Mouse (Mus musculus): ENCODE measurements around the gene Cyp2d12.
"Not testable (repeated sequence)": the region's sequence is repeated elsewhere in the genome, so short reads cannot be mapped to it uniquely, and the experiment has no call there.

DNA sequence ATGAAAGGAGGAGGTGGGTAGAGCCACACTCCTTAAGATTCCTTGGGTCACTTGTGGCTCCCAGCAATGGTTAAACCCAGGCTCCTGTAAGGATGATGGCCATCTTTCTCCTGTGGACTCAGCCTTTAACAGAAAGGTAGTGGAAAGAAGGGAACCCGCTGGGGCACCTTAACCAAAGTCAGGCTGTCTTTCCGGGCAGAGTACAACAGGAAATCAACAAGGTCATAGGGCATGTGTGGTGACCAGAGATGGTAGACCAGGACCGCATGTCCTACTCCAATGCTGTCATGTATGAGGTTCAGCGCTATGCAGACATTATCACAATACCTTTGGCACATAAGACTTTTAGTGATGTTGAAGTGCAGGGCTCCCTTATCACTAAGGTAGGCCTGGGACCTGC, 45.4 kb upstream of the Cyp2d12 start:
- not testable (repeated sequence) for TF ChIP-seq CTCF (IDR thresholded peaks at IDR 0.05; ENCODE audit: extremely low read depth, insufficient read depth, insufficient read length, insufficient replicate concordance); POLR2A (IDR thresholded peaks at IDR 0.05; ENCODE audit: low read depth, low read length)
